Mouse (Mus musculus) left cerebral cortex, adult 18-20 months (tissue): Measurements from ENCODE around the gene Spint1. TPM values are rescaled to one million over a fixed set of nuclear protein-coding genes. Genes with fewer than 3 reads are reported as not detected.

Experiments
- DNase-seq, 2 experiments: peaks; one replicate each; pipeline ENCODE4 v3.0.0; 2021 to 2022; ENCODE audit warnings: low spot score in 2 of 2, mixed read lengths in 1 of 2
- total RNA-seq, 2 experiments: library from RNA; stranded (reverse); gene quantifications; 2 replicates each; pipeline ENCODE4 v1.2.3; 2021

The Spint1 gene
- total RNA-seq, 2 experiments from 2014 or later = 1.6 to 1.9 TPM

DNA sequence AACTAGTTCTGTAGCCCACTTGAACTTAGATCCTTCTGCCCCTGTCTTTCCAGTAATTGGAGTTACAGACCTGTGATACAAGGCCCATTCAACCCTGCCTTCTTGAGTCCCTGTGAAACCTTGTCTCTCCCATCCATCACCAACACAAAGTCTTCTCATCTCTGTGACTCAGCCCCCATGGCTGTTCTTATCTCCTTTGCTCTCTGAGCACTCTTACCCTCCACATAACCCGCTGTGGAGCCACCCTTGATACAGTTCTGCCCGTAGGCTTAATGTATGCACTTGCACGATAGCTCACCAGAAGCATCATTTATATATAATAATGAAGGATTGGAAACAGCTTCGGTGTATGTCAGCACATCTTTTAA lies 3.6 kb downstream of the Spint1 start:
- no peak for DNase-seq

GRCm38 (mm10) chr2:119242548-119242947 lies 5.4 kb downstream of the Spint1 start:
- DNase-seq = no peak

DNA sequence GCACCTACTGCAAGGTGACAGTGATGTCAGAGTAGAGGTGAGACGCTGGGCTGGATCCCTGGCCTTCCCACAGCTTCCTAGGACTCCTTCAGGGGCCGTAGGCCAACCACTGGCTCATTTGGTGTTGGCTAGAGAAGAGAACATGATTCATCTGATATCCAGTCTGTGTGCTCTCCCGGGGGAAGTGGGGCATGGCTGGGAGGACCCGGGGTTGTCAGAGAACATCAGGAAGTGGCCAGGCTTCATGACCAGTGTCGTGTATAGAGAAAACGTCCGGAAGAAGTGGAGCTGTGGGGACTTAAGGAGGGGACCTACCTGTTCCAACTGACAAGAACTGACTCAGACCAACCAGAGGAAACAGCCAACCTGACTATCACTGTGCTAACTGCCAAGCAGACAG lies 8.1 kb downstream of the Spint1 start:
- no peak for DNase-seq

GRCm38 (mm10) chr2:119247904-119248303 lies 10.7 kb downstream of the Spint1 start:
- no peak for DNase-seq

GRCm38 (mm10) chr2:119249592-119250061 lies 12.5 kb downstream of the Spint1 start:
- no peak for DNase-seq

DNA sequence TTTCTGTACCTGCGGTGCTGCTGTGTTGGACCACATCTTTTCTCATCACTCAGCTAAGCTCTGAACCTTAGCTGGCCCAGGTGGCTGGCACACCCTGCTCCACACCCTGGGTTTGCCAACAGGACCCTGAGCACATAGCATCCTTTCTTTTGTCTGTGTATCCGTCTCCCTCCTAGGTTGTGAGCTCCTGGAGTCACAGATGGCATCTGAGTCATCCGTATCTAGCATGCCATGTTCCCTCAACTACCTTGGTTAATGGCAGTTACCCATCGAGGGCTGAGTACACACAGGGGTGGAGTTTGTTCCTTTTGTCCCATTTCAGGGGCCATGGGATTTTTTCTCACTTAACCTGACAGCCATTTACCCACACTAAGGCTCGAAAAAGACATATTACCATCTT lies 13.2 kb downstream of the Spint1 start:
- no peak for DNase-seq

DNA sequence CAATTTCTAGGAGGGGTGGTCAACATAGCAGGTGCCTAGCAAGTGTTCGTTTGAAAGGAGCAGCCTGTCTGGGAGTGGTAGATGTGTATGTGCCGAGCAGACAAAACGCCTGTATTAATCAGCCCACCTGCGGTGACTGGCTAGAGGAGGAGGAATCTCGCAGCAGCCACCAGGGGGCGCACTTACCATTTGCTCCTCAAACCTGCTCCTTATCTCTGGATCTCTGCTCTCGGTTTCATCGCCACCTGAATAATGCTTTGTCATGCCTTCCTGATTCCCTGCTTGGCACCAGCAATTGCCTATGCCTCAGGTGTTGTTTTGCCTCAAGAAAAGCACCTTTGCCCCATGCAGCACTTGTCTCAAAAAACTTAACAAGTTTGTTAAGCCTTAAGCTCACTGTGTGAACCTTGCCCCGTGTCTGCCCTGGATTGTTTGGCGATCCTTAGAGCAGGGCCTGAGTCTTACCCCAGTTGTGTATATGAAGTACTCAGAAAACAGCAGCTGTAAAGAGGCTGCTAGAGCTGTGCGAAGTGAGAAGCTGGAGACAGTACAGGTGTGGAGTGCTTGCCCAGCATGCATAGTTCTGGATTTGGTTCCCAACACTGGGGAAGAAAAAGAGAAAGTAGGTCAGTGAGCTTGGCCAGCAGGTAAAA lies 13.8 kb downstream of the Spint1 start:
- peak; percentile 76 to 89 for DNase-seq

DNA sequence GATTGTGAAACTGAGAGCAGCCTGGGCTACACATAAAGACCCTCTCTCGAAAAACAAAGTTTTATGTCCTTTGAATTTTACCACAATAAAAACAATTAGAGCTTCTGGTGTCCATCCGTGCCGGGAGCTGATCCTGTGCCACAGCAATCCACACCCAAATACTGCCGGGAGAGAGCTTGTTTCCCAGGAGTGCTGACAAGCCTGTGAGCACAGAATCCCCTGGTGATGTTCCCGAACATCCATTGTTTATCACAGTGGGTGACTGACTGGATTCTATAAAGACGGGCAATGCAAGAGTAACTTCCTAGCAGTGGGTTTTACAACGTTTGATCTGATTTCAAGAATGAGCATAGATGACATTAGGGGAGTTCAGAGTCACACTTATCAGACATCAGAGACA lies 17.8 kb downstream of the Spint1 start:
- no peak for DNase-seq

GRCm38 (mm10) chr2:119260518-119260917 lies 23.4 kb downstream of the Spint1 start:
- no peak for DNase-seq

DNA sequence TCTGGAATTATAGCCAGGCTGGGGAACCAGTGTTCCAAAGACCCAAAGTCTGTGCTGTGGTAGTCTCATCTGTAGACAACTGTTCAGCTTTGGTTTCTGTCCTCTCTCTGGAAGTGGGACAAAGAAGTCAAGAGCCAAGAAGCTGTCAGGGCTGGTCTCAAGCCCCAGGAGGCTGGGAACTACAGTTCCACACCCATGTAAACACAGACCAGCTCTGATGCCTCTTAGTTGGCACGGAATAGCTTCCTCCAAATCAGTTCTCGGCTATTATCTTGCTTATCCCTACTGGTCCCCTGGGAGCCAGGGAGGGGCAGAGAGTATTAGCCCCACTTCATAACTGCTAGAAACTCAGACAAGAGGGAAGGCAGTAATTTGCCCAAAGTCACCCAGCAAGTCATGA lies 24.2 kb downstream of the Spint1 start:
- DNase-seq = no peak

GRCm38 (mm10) chr2:119262978-119263377 lies 25.8 kb downstream of the Spint1 start:
- DNase-seq = no peak

DNA sequence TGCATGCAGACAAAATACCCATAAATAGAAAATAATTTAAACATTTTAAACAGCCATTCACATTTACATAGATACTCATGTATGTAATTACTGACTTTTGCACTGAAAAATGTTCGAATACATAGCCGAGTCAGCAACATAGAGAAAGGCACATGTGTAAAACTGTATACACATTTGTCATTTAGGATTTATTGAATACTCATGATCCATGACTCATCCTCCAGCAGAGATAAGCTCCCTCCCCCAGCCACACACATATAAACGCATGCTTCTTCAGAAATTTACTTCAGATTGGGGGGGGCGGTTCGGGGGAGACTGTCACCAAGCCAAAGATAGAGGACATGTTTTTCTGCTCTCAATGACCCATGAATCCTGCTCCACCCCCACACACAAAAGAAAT lies 26.7 kb downstream of the Spint1 start:
- DNase-seq = no peak

DNA sequence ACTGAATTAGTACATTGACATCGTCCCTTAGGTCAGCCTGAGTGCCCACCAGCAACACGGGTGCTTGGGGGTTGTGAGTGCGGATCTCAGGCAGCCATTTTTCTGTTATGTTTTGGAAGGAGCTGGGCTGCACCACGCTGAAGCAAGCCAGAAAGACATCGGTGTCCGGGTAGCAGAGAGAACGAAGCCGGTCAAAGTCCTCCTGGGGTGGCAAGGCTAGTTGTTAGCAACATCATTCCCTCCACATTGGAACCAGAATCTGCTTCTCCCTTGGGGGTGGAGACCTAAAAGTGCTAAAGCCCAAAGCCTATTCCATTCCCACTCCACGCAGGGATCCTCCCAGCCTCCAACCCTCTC lies 33.1 kb downstream of the Spint1 start:
- no peak for DNase-seq

DNA sequence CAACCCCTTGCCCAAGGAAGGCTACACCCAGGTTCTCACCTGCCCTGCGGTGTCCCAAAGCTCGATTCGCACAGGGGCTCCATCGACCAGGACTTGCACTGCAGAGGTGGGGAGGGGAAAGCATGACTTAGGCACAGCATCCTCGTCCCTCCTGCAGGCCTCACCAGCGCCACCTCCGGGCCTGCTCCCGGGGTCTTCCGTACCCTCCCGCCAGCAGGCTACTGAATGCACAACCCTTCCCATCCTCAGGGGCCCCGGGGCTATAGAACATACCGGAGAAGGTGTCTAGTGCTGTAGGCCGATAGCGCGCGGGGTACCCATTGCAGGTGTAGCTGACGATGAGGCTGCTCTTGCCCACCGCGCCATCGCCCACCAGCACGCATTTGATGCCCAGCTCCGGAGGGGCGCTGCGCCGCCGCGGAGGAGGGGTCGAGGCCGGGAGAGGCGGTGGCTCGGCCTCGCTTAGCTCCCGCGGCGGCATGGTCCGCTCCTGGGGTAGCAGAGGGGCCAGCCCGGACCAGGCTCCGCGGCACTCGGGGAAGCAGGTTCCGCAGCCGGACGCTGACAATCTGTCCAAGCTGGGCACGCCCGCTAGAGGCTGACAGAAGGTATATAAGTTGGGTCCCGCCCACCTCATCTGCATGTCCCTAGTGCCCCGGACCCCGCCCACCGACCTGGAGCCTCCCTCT lies 33.6 kb downstream of the Spint1 start, which contains the start of gene Rhov:
Gene Rhov (minus strand): TSS at position 630 of the 689 bp plus-strand sequence.
- DNase-seq = peak; percentile 72 to 75

GRCm38 (mm10) chr2:119274126-119274525 lies 37.0 kb downstream of the Spint1 start:
- DNase-seq = no peak

DNA sequence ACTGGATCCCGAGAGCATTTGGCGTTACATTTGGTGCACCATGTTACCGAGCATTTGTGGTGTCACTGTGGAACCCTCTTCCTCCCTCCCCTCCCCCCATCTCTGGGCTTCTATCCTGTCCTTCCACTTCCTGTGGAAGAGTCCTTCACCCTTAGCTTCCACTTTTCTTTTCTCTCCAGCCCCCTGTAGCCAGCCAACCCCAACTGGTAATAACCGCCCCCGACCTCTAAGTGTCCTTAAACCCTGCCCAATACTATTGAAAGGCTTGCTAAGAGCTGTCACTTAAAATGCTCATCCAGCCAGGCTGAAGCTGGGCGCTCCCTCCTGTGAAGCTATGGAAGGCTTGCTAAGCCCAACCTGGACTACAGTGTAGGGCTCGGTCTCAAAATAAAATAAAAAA lies 39.8 kb downstream of the Spint1 start:
- DNase-seq = no peak

DNA sequence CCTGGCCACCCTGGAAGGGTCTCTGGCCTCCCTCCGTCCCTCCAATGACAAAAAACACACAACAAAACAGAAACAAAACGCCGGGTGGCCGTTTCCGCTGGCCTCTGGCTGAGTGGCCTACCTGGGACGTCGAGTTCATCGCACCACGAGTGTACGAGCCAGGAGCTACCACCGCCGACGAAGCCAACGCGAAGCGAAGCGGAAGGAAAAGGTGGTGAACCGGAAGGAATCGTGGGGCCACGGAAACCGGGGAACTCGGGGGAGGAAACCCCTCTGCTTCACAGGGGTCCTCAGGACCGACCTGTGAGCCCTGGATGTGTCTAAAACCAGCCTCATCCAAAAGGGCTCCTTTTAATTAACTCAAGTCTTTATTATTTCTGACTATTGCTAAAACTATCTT lies 40.6 kb downstream of the Spint1 start:
- DNase-seq = no peak

DNA sequence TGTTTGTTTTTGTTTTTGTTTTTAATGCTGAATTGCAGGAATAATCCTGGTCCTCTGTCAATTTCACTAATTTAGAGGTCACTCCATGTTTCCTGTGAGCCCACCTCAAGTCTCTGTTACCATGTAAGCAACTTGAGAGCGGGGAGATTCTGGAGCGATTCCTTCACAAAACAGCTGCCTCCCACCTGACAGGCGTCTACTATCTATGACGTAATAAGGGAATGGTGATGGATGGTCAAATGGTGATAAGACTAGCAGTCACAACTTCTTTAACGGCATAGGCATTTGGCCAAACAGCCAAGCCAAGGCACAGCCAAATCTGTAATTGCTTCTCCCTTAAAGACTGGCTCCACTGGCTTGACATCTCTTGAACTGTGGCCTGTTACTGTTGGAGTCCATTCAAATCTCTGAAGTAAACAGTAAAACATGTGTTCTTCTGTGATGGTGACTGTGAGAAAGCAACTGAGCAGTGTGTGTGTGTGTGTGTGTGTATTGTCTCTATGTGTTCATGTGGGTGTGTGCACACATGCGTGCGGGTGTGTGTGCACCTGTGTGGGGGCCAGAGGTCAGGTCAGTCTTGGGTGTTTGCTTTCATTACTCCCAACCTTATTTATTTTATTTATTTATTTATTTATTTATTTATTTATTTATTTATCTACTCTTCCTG lies 44.9 kb downstream of the Spint1 start:
- DNase-seq = no peak

DNA sequence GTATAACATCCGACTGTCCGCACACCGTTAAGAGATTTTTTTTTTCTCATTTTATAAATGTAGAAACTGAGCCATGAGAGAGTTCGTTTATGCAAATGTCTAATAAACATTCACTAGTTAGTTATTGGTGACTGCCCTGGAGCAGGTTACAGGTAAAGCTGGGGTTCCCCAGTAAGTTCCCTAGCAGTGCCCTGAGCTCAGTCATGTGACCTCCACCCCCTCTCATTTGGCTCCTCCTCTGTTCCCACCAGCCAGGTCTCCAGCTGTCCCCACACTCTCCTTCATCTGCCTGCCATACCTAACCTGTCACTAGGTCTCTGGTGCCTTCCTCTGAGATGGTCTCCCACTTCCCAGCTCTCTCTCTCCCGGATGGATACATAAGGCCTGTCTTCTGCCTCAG lies 50.2 kb downstream of the Spint1 start:
- no peak for DNase-seq

DNA sequence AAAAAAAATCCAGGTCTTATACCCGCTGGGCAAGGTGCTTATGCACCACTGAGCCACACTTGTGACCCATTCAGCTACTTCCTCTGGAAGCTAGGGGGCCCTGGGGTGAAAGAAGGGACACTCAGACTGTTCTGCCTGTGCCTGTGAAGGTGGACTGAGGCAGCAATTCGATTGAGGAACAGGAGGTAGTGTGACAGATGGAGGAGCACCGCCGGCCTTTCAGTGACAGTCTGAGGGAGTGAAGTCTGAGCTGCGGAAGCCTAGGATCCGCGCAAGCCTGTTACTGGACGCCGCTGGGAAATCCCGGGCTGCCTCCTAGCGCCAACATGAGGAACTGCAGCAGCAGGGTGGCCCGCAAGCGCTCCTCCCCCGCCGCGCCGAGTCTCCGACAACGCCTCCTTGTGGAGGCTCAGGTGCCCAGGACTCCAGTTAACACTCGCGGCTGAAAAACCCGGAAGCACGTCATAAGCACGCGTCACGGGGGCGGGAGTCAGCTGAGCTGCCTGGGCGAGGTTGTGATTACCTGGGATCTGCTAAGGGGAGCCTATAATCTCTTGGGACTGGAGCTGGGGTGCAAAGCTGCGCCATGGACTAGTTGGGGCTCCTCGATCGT lies 51.2 kb downstream of the Spint1 start, which contains the start of gene Vps18:
Gene Vps18 (plus strand): TSS at position 471 of the 613 bp plus-strand sequence.
- DNase-seq = peak; percentile 99 to 100

DNA sequence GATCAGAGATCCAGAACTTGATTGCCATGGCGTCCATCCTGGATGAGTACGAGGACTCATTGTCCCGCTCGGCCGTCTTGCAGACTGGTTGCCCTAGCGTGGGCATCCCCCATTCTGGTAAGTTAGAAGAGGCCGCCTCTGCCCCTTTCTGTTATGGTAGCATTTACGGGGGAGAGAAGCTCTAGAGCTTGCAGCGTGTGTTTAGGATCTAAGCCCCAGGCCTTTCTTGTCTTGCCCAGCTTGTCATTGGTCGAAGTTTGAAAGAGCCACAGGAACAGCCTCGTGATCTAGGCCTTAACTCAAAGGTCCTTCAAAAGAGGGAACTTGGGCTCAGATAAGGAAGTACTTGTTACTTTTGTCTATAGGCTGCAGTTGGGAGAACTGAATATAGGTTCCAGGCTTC lies 51.9 kb downstream of the Spint1 start:
- no peak for DNase-seq

DNA sequence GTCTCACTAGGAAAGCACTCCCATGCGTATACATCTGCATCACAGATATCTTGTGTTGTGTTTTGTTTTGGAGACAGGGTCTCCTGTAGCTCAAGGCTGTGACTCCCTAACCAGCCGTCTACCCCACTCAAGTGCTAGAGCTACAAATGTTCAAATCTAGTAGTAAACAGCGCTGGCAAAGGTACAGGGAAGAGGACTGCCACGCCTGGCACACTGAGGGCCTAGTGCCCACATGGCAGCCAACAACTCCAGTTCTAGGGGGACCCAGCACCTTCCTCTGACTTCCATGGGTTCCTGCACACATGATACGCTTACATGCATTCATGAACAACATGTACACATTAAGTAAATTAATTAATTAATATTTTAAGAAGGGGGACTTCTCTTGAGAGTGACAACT lies 55.1 kb downstream of the Spint1 start:
- no peak for DNase-seq
